Mouse (Mus musculus) hindbrain, embryonic 16.5 days (tissue): ENCODE measurements around the gene Gzme. TPM values are rescaled to one million over a fixed set of nuclear protein-coding genes. Genes with fewer than 3 reads are reported as not detected.
"Not testable (repeated sequence)": the region's sequence is repeated elsewhere in the genome, so short reads cannot be mapped to it uniquely, and the experiment has no call there.

Experiments
- ATAC-seq: fragments of 200-750 bp; cut with Nextera tagmentation; 2 replicates; pipeline ENCODE4 v1.8.0; 2017; ENCODE audit warnings: moderate TSS enrichment, moderate library complexity
- H3K27ac ChIP-seq: fragments of 300-500 bp; sonication (generic); 2 replicates; pipeline ENCODE4 v1.5.1; 2014; ENCODE audit warnings: low read depth, mild to moderate bottlenecking, control low read depth, low read length, moderate library complexity
- H3K27me3 ChIP-seq: fragments of 300-500 bp; sonication (generic); replicated peaks from 2 replicates; pipeline ENCODE4 v1.6.1; 2014; ENCODE audit warnings: low read length; ENCODE audit not compliant: control insufficient read depth, insufficient read depth
- H3K36me3 ChIP-seq: fragments of 300-500 bp; sonication (generic); 2 replicates; pipeline ENCODE4 v1.6.1; 2014; ENCODE audit warnings: mild to moderate bottlenecking, low read length, moderate library complexity, mixed read lengths; ENCODE audit not compliant: control insufficient read depth, insufficient read depth
- H3K4me1 ChIP-seq: fragments of 300-500 bp; sonication (generic); 2 replicates; pipeline ENCODE4 v1.6.1; 2014; ENCODE audit warnings: low read depth, low read length; ENCODE audit not compliant: control insufficient read depth, insufficient read depth
- H3K4me2 ChIP-seq: fragments of 300-500 bp; sonication (generic); 2 replicates; pipeline ENCODE4 v1.6.1; 2014; ENCODE audit warnings: mild to moderate bottlenecking, low read length, control low read depth, moderate library complexity
- H3K4me3 ChIP-seq: fragments of 300-500 bp; sonication (generic); 2 replicates; pipeline ENCODE4 v1.5.1; 2014; ENCODE audit warnings: mild to moderate bottlenecking, low read length, control low read depth, moderate library complexity
- H3K9ac ChIP-seq: fragments of 300-500 bp; sonication (generic); 2 replicates; pipeline ENCODE4 v1.6.1; 2014; ENCODE audit warnings: low read depth, mild to moderate bottlenecking, control low read depth, low read length, moderate library complexity
- H3K9me3 ChIP-seq: fragments of 300-500 bp; sonication (generic); 2 replicates; pipeline ENCODE4 v1.6.1; 2014; ENCODE audit warnings: mild to moderate bottlenecking, low read length, moderate library complexity; ENCODE audit not compliant: control insufficient read depth
- WGBS: fragments of 180-500 bp; shearing (Covaris S2); extraction: QIAGEN DNeasy Blood & Tissue Kit; methylation state at CpG from one replicate; pipeline ENCODE4 v1.1.7; 2014; 5-methylcytosine and 5-hydroxymethylcytosine counted together
- polyA plus RNA-seq: library from polyadenylated mRNA; unstranded; fragments of >200 nt; fragmentation: Nextera tagmentation; extraction: Ambion mirVana; gene quantifications from 2 replicates; pipeline ENCODE4 v1.2.1, GENCODE M21; 2015

The Gzme gene
- polyA plus RNA-seq, 1 experiment from 2014 or later = not detected

- H3K27ac ChIP-seq, ATAC-seq, H3K4me2 ChIP-seq, H3K27me3 ChIP-seq, H3K36me3 ChIP-seq, H3K4me1 ChIP-seq, H3K4me3 ChIP-seq, H3K9me3 ChIP-seq, H3K9ac ChIP-seq: not testable (repeated sequence)
- WGBS = 94% methylated on average over 33 of the region's 33 CpGs
Observed at GRCm38 (mm10) chr14:56115531-56116310, 4.7 kb downstream of the Gzme start.

GRCm38 (mm10) chr14:56105447-56106180, 14.8 kb downstream of the Gzme start:
- ATAC-seq = no peak
- no peaks in the 10 kb centered on the region for H3K36me3 ChIP-seq
- WGBS = 83% methylated on average over 13 of the region's 13 CpGs

GRCm38 (mm10) chr14:56105016-56105415, 15.4 kb downstream of the Gzme start:
- Histone ChIP-seq H3K36me3 (no peaks in the 10 kb centered on the region), H3K9ac (no peak overlapping the region), H3K4me1 (no peaks in the 10 kb centered on the region), H3K4me3 (no peak overlapping the region), H3K27ac (no peak overlapping the region), H3K4me2 (no peak overlapping the region), H3K9me3 (no peaks in the 10 kb centered on the region), H3K27me3 (no peaks in the 10 kb centered on the region)
- ATAC-seq = no peak
- 94% methylated on average over 5 of the region's 5 CpGs for WGBS

More at GRCm38 (mm10) chr14:56105447-56106180, 14.8 kb downstream of the Gzme start:
- H3K9ac ChIP-seq = no peak overlapping the region
- no peaks in the 10 kb centered on the region for H3K27me3 ChIP-seq
- no peaks in the 10 kb centered on the region for H3K9me3 ChIP-seq
- no peaks in the 10 kb centered on the region for H3K4me1 ChIP-seq
- H3K27ac ChIP-seq = no peak overlapping the region
- no peak overlapping the region for H3K4me2 ChIP-seq
- no peak overlapping the region for H3K4me3 ChIP-seq

- Histone ChIP-seq H3K9ac (no peak overlapping the region), H3K36me3 (no peaks in the 10 kb centered on the region), H3K9me3 (no peaks in the 10 kb centered on the region), H3K27me3 (no peaks in the 10 kb centered on the region), H3K4me1 (no peaks in the 10 kb centered on the region), H3K27ac (no peak overlapping the region), H3K4me3 (no peak overlapping the region), H3K4me2 (no peak overlapping the region)
- WGBS = 61% methylated on average over 3 of the region's 3 CpGs
- no peak for ATAC-seq
Observed at GRCm38 (mm10) chr14:56103452-56103851, 17.0 kb downstream of the Gzme start.

- H3K4me3 ChIP-seq = no peak within 1 kb of the TSS
- H3K27ac ChIP-seq = no peak within 1 kb of the TSS
- H3K4me1 ChIP-seq = no peaks in the 10 kb centered on the region
- H3K36me3 ChIP-seq = no peaks in the 10 kb centered on the region
- no peak within 1 kb of the TSS for H3K4me2 ChIP-seq
- no peaks in the 10 kb centered on the region for H3K27me3 ChIP-seq
- 84% methylated on average over 10 of the region's 10 CpGs for WGBS
- H3K9ac ChIP-seq = no peak within 1 kb of the TSS
- no peak for ATAC-seq
- H3K9me3 ChIP-seq = no peaks in the 10 kb centered on the region
Observed at GRCm38 (mm10) chr14:56102386-56102785, 18.0 kb downstream of the Gzme start, which contains the start of gene Ctsg. Ctsg (minus strand) TSS chr14:56102574.

GRCm38 (mm10) chr14:56098940-56099339, 21.5 kb downstream of the Gzme start:
- 79% methylated on average over 4 of the region's 4 CpGs for WGBS
- Histone ChIP-seq H3K27me3 (no peaks in the 10 kb centered on the region), H3K4me2 (no peak overlapping the region), H3K9ac (no peak overlapping the region), H3K27ac (no peak overlapping the region), H3K4me1 (no peaks in the 10 kb centered on the region), H3K9me3 (no peaks in the 10 kb centered on the region), H3K4me3 (no peak overlapping the region), H3K36me3 (no peaks in the 10 kb centered on the region)
- ATAC-seq = no peak

- Histone ChIP-seq H3K27ac (no peak overlapping the region), H3K9me3 (no peaks in the 10 kb centered on the region), H3K27me3 (no peaks in the 10 kb centered on the region), H3K4me1 (no peaks in the 10 kb centered on the region), H3K4me3 (no peak overlapping the region), H3K4me2 (no peak overlapping the region), H3K36me3 (no peaks in the 10 kb centered on the region), H3K9ac (no peak overlapping the region)
- WGBS = 87% methylated on average over 1 of the region's 1 CpGs
- no peak for ATAC-seq
Observed at GRCm38 (mm10) chr14:56097597-56097996, 22.8 kb downstream of the Gzme start.

- WGBS = 76% methylated on average over 2 of the region's 2 CpGs
- Histone ChIP-seq H3K36me3 (no peaks in the 10 kb centered on the region), H3K9ac (no peak overlapping the region), H3K27me3 (no peaks in the 10 kb centered on the region), H3K4me3 (no peak overlapping the region), H3K27ac (no peak overlapping the region), H3K4me1 (no peaks in the 10 kb centered on the region), H3K9me3 (no peaks in the 10 kb centered on the region), H3K4me2 (no peak overlapping the region)
- ATAC-seq = no peak
Observed at GRCm38 (mm10) chr14:56093353-56093752, 27.1 kb downstream of the Gzme start.

GRCm38 (mm10) chr14:56086711-56087110, 33.7 kb downstream of the Gzme start:
- no peaks in the 10 kb centered on the region for H3K36me3 ChIP-seq
- H3K9me3 ChIP-seq = no peaks in the 10 kb centered on the region
- H3K27ac ChIP-seq = no peak overlapping the region
- no peaks in the 10 kb centered on the region for H3K4me1 ChIP-seq
- no peak for ATAC-seq
- H3K4me2 ChIP-seq = no peak overlapping the region
- no peak overlapping the region for H3K4me3 ChIP-seq
- no peak overlapping the region for H3K9ac ChIP-seq
- WGBS = 75% methylated on average over 3 of the region's 3 CpGs
- H3K27me3 ChIP-seq = no peaks in the 10 kb centered on the region
